15 mouse cellular contexts compared by ENCODE assay signal in the genomic region with DNA sequence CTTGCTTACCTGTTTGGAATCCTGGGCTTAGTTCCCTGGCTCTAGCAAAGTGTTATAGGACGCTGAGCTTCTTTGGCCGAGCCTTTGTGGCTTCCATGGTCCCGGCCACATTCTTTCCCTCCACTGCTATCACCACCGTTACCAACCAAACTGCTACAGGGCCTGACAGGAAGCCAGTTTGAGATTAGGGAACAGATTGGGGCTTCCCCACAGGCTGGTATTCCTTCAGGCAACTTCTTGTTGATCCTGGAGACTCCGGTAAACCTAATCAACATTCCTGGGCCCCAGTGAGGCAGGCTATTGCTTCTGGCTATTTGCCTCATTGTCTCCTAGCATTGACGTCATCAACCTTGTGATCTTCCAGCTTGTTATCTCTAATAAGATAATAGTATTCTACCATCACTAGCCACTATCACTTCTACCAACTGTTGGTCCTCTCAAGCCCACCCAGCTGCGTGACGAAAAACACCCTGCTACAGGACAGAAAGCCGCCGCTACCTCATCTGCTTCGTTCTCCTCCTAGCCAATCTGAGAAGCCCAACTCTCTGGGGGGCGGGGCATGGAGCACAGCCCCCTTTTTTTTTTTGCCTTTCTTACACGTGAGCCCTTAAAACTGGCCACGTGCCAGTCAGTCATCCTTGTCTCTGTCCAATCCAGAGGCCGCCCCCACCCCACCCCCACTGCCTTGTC.
A peak's percentile ranks its signal among the peaks of the same experiment; 100 is the strongest.
DNase-seq lines count a peak whose midpoint lies in the region; ATAC-seq and TF ChIP-seq lines count a peak whose summit lies in the region.
"Had no signal": no experiment of that assay in that cellular context is flagged by ENCODE, and none has a peak within 500 bp of the region (broad histone marks: within the 10 kb centered on the region; RNA-seq: fewer than 3 reads in every experiment).

No protein-coding gene starts in this region.

- TF ChIP-seq CTCF in Patski (IDR thresholded peaks at IDR 0.05): no peak
- TF ChIP-seq CTCF in small intestine, adult 2 months (IDR thresholded peaks at IDR 0.05; ENCODE audit: extremely low read depth, insufficient read length, insufficient replicate concordance, low read depth, low read length): no peak

- DNase-seq in cerebellum, postnatal 10 days: peak; percentile 20 to 21
- no peak for DNase-seq in cerebellum, adult 11 months
- peak; percentile 24 for DNase-seq in kidney, postnatal 10 days
- no peak for DNase-seq in kidney, adult 11 months
- peak; percentile 69 for DNase-seq in Patski (ENCODE audit: low read depth, low spot score)
- no peak for DNase-seq in gastrocnemius, postnatal 14 days
- DNase-seq: kidney, adult 8-10 months; lung, postnatal 4 days; midbrain, embryonic 14.5 days had no signal

- TF ChIP-seq POLR2A in small intestine, adult 2 months (IDR thresholded peaks at IDR 0.05; ENCODE audit: low read depth, low read length): no peak

- no peak overlapping the region for H3K4me3 ChIP-seq in small intestine, adult 2 months (ENCODE audit: low read depth, low read length)
- no peak overlapping the region for H3K4me3 ChIP-seq in midbrain, embryonic 15.5 days
- H3K4me3 ChIP-seq: embryonic facial prominence, embryonic 15.5 days; forebrain, embryonic 13.5 days; hindbrain, embryonic 13.5 days; layer of hippocampus, adult 2 months had no signal

- CTCF ChIA-PET in Patski (lab: Charles Lee): interaction anchor here (0.6 kb wide), 1 partner anchor 22 kb away, joined by 3 read pairs; no protein-coding TSS in a partner anchor

- WGBS in small intestine, adult 2 months: 46% methylated on average over 15 of the region's 15 CpGs
- WGBS in midbrain, embryonic 15.5 days: 72% methylated on average over 15 of the region's 15 CpGs

- peak overlapping the region; percentile 72 for H3K27ac ChIP-seq in small intestine, adult 2 months (ENCODE audit: insufficient read depth, low read depth, low read length)
- H3K27ac ChIP-seq in midbrain, embryonic 15.5 days: no peak overlapping the region
- H3K27ac ChIP-seq: embryonic facial prominence, embryonic 15.5 days; forebrain, embryonic 13.5 days; hindbrain, embryonic 13.5 days; layer of hippocampus, adult 2 months had no signal

- peak; percentile 87 for ATAC-seq in Patski
- ATAC-seq in midbrain, embryonic 15.5 days (replicated peaks): no peak
- ATAC-seq: forebrain, embryonic 13.5 days had no signal

- no peaks in the 10 kb centered on the region for H3K27me3 ChIP-seq in Patski
- no peaks in the 10 kb centered on the region for H3K27me3 ChIP-seq in small intestine, adult 2 months (ENCODE audit: control insufficient read depth, insufficient read depth, low read length)
- no peaks in the 10 kb centered on the region for H3K27me3 ChIP-seq in midbrain, embryonic 15.5 days (replicated peaks)
- H3K27me3 ChIP-seq: embryonic facial prominence, embryonic 15.5 days; forebrain, embryonic 13.5 days; hindbrain, embryonic 13.5 days had no signal

- H3K9me3 ChIP-seq in midbrain, embryonic 15.5 days: no peaks in the 10 kb centered on the region
- H3K9me3 ChIP-seq: embryonic facial prominence, embryonic 15.5 days; forebrain, embryonic 13.5 days; hindbrain, embryonic 13.5 days had no signal

- peaks cover 21% of the 10 kb centered on the region for H3K4me1 ChIP-seq in small intestine, adult 2 months (ENCODE audit: control insufficient read depth, insufficient read depth, insufficient read length, low read length)
- 0 out of 2 replicates have a peak, but pooled peaks cover 1% of the 10 kb centered on the region for H3K4me1 ChIP-seq in midbrain, embryonic 15.5 days

- H3K4me2 ChIP-seq in midbrain, embryonic 15.5 days: no peak overlapping the region
- H3K4me2 ChIP-seq: embryonic facial prominence, embryonic 15.5 days; forebrain, embryonic 13.5 days; hindbrain, embryonic 13.5 days had no signal

- H3K9ac ChIP-seq in midbrain, embryonic 15.5 days: no peak overlapping the region
- H3K9ac ChIP-seq: embryonic facial prominence, embryonic 15.5 days; forebrain, embryonic 13.5 days; hindbrain, embryonic 13.5 days had no signal

- no peaks in the 10 kb centered on the region for H3K36me3 ChIP-seq in small intestine, adult 2 months (ENCODE audit: control insufficient read depth, insufficient read depth, low read length)
- no peaks in the 10 kb centered on the region for H3K36me3 ChIP-seq in midbrain, embryonic 15.5 days (replicated peaks)
- H3K36me3 ChIP-seq: embryonic facial prominence, embryonic 15.5 days; hindbrain, embryonic 13.5 days had no signal

- in situ Hi-C loops in Patski (cut with MboI; ENCODE audit: low pct_unique_long_range_greater_than_20kb): no loop called here

- intact Hi-C loops in gastrocnemius, postnatal 14 days (cut with DNase I; ENCODE audit: low total_unique reads): no loop called here

- POLR2A ChIA-PET in Patski (lab: Charles Lee): interaction anchor here (0.7 to 1.1 kb wide), 3 partner anchors 13 to 345 kb away, joined by 3 read pairs; no protein-coding TSS in a partner anchor

Comparison
In these comparisons a context has a peak if more than half of its experiments do, and no peak if none do; other contexts are left out.
1. DNase-seq: peak in cerebellum, postnatal 10 days (2 of 2), kidney, postnatal 10 days (single experiment) and Patski (single experiment); none in cerebellum, adult 11 months (single experiment), kidney, adult 11 months (single experiment) and gastrocnemius, postnatal 14 days (single experiment).